ENCODE assay signal across 10 mouse cellular contexts in the genomic region with DNA sequence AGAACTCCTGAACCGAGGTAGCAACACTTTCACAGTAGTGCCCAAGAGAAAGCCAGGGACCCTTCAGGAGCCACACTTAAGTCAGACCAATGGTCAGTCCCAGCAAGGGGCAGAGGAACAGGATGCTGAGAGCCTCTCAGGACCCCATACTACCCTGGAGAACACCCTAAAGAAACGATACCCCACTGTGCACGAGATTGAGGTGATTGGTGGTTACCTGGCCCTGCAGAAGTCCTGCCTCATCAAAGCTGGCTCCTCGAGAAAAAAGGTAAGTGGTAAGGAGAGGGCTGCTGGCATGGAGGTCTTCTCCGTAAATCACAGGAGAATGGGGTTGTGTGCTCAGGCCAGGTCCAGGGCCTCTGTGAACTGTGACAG. TPM values are rescaled to one million over a fixed set of nuclear protein-coding genes. Genes with fewer than 3 reads are reported as not detected.
A peak's percentile ranks its signal among the peaks of the same experiment; 100 is the strongest.
DNase-seq lines count a peak whose midpoint lies in the region; ATAC-seq and TF ChIP-seq lines count a peak whose summit lies in the region.
"Had no signal": no experiment of that assay in that cellular context is flagged by ENCODE, and none has a peak within 500 bp of the region (broad histone marks: within the 10 kb centered on the region; RNA-seq: fewer than 3 reads in every experiment).

No protein-coding gene starts in this region.

- WGBS in heart, embryonic 11.5 days (ENCODE audit: insufficient replicate concordance): 71% methylated on average over 5 of the region's 5 CpGs
- 82% methylated on average over 5 of the region's 5 CpGs for WGBS in forebrain, postnatal 0 days
- WGBS in midbrain, embryonic 12.5 days: 76% methylated on average over 5 of the region's 5 CpGs
- 73% methylated on average over 5 of the region's 5 CpGs for WGBS in thymus, adult 2 months

- in situ Hi-C loops in ES-E14 (cut with MboI; ENCODE audit: low sequenced_read_pairs in 2 of 2, unreplicated experiment in 2 of 2): no loop called here

- no peak overlapping the region for H3K27ac ChIP-seq in heart, embryonic 11.5 days (ENCODE audit: low read depth, low read length)
- no peak overlapping the region for H3K27ac ChIP-seq in ES-E14 (ENCODE audit: insufficient read depth, low read depth, low read length, poor library complexity, severe bottlenecking)
- no peak overlapping the region for H3K27ac ChIP-seq in forebrain, postnatal 0 days (ENCODE audit: low read depth, low read length)
- H3K27ac ChIP-seq in midbrain, embryonic 12.5 days (replicated peaks): no peak overlapping the region
- no peak overlapping the region for H3K27ac ChIP-seq in thymus, adult 2 months (ENCODE audit: control insufficient read depth, insufficient read depth, low read length)

- intact Hi-C loops in heart, postnatal 10 days (cut with DNase I): no loop called here

- TF ChIP-seq CTCF in forebrain, postnatal 0 days (IDR thresholded peaks at IDR 0.05; ENCODE audit: low read depth): no peak
- TF ChIP-seq CTCF in thymus, adult 2 months (IDR thresholded peaks at IDR 0.05; ENCODE audit: borderline replicate concordance, control insufficient read depth, extremely low read depth, insufficient read depth, low read length, poor library complexity): no peak

- H3K27me3 ChIP-seq in heart, embryonic 11.5 days (ENCODE audit: control insufficient read depth, insufficient read depth, low read length): peaks cover 16% of the 10 kb centered on the region
- H3K27me3 ChIP-seq in forebrain, postnatal 0 days (ENCODE audit: insufficient read depth, low read length): no peaks in the 10 kb centered on the region
- H3K27me3 ChIP-seq in midbrain, embryonic 12.5 days: peaks cover 30% of the 10 kb centered on the region
- no peaks in the 10 kb centered on the region for H3K27me3 ChIP-seq in thymus, adult 2 months (ENCODE audit: control insufficient read depth, insufficient read depth, low read length)

- TF ChIP-seq POLR2A in thymus, adult 2 months (IDR thresholded peaks at IDR 0.05; ENCODE audit: control insufficient read depth, extremely low read depth, insufficient read depth, low read length, poor library complexity): no peak

- no peaks in the 10 kb centered on the region for H3K9me3 ChIP-seq in heart, embryonic 11.5 days (replicated peaks; ENCODE audit: control insufficient read depth, low read length)
- H3K9me3 ChIP-seq in ES-E14 (ENCODE audit: control insufficient read depth, insufficient read depth, low read depth, low read length): no peaks in the 10 kb centered on the region
- no peaks in the 10 kb centered on the region for H3K9me3 ChIP-seq in forebrain, postnatal 0 days (ENCODE audit: low read length)
- H3K9me3 ChIP-seq in midbrain, embryonic 12.5 days: no peaks in the 10 kb centered on the region

- no peak for DNase-seq in heart, postnatal 10 days
- DNase-seq in ES-E14 (ENCODE audit: low read depth, low spot score): no peak
- DNase-seq in forebrain, postnatal 0 days: no peak
- DNase-seq in yolk sac, embryonic 10.5 days (ENCODE audit: low spot score): no peak
- DNase-seq in thymus, adult 2 months: no peak
- no peak for DNase-seq in urinary bladder, postnatal 14 days (ENCODE audit: low spot score)
- DNase-seq: heart, adult 2 months; lung, adult 18-20 months had no signal

- H3K4me1 ChIP-seq in heart, embryonic 11.5 days (ENCODE audit: control insufficient read depth, insufficient read depth, low read length): peaks cover 29% of the 10 kb centered on the region
- H3K4me1 ChIP-seq in ES-E14 (ENCODE audit: control insufficient read depth in 2 of 2, insufficient read depth in 2 of 2, low read length in 2 of 2, poor library complexity in 1 of 2): peaks cover 0 to 12% of the 10 kb centered on the region in 2 experiments; a peak in 1 of 4 replicates
- peaks cover 33% of the 10 kb centered on the region for H3K4me1 ChIP-seq in forebrain, postnatal 0 days (ENCODE audit: insufficient read depth)
- peaks cover 54% of the 10 kb centered on the region for H3K4me1 ChIP-seq in midbrain, embryonic 12.5 days
- H3K4me1 ChIP-seq in thymus, adult 2 months (replicated peaks; ENCODE audit: control insufficient read depth, insufficient read depth, low read length): peaks cover 22% of the 10 kb centered on the region

- H3K4me3 ChIP-seq in heart, embryonic 11.5 days (ENCODE audit: low read depth, low read length): no peak overlapping the region
- H3K4me3 ChIP-seq in ES-E14 (ENCODE audit: insufficient read depth in 1 of 2, low read depth in 1 of 2, low read length in 2 of 2, poor library complexity in 1 of 2, severe bottlenecking in 1 of 2): peak overlapping the region in 1 of 2 experiments; percentile 90; a peak in 1 of 4 replicates
- H3K4me3 ChIP-seq in forebrain, postnatal 0 days (ENCODE audit: low read depth, low read length): no peak overlapping the region
- H3K4me3 ChIP-seq in midbrain, embryonic 12.5 days: peak overlapping the region; percentile 82; the same call in 1 of the 2 replicates
- no peak overlapping the region for H3K4me3 ChIP-seq in thymus, adult 2 months (ENCODE audit: control insufficient read depth, insufficient read depth, low read length)

- peak overlapping the region; percentile 100; the same call in 1 of the 2 replicates for H3K4me2 ChIP-seq in heart, embryonic 11.5 days
- H3K4me2 ChIP-seq in forebrain, postnatal 0 days (ENCODE audit: low read depth): peak overlapping the region; percentile 91
- H3K4me2 ChIP-seq in midbrain, embryonic 12.5 days (replicated peaks): peak overlapping the region; percentile 99; the same call in 1 of the 2 replicates

- 0 out of 2 replicates have a peak, but pooled peaks cover 7% of the 10 kb centered on the region for H3K36me3 ChIP-seq in heart, embryonic 11.5 days (ENCODE audit: control insufficient read depth, insufficient read depth, low read length)
- peaks cover 7% of the 10 kb centered on the region; the same call in 1 of the 2 replicates for H3K36me3 ChIP-seq in ES-E14 (ENCODE audit: control insufficient read depth, insufficient read depth, low read length, poor library complexity, severe bottlenecking)
- peaks cover 9% of the 10 kb centered on the region for H3K36me3 ChIP-seq in forebrain, postnatal 0 days (ENCODE audit: insufficient read depth)
- peaks cover 13% of the 10 kb centered on the region; the same call in 1 of the 2 replicates for H3K36me3 ChIP-seq in midbrain, embryonic 12.5 days
- no peaks in the 10 kb centered on the region for H3K36me3 ChIP-seq in thymus, adult 2 months (ENCODE audit: control insufficient read depth, insufficient read depth, low read length)

- ATAC-seq in heart, embryonic 11.5 days (replicated peaks; ENCODE audit: insufficient number of reproducible peaks, low FRiP score, low TSS enrichment): no peak
- ATAC-seq in forebrain, postnatal 0 days: no peak
- no peak for ATAC-seq in midbrain, embryonic 12.5 days (ENCODE audit: low FRiP score, low read depth)

- H3K9ac ChIP-seq in heart, embryonic 11.5 days (ENCODE audit: low read depth, low read length): no peak overlapping the region
- H3K9ac ChIP-seq in ES-E14 (ENCODE audit: insufficient read depth, low read depth, low read length, poor library complexity, severe bottlenecking): peak overlapping the region; percentile 28
- H3K9ac ChIP-seq in forebrain, postnatal 0 days: no peak overlapping the region; the same call in 1 of the 2 replicates
- peak overlapping the region; percentile 66 for H3K9ac ChIP-seq in midbrain, embryonic 12.5 days (replicated peaks)

TF ChIP-seq in ES-E14, 5 proteins besides CTCF, POLR2A, EP300 and RAD21 (continues in another document):
- TF ChIP-seq CHD2 (IDR thresholded peaks at IDR 0.05; ENCODE audit: low read depth, low read length): no peak

RNA-seq across cellular contexts. Expression of a gene that starts 1.9 kb away (rescaled TPM):
- polyA plus RNA-seq in heart, embryonic 11.5 days (2014; fragmentation: Nextera tagmentation; extraction: Ambion mirVana): 3.3 TPM in 2 replicates
- 1 to 10 TPM; 5.0 to 7.5 TPM for total RNA-seq in heart, postnatal 10 days (2021)
- 21.6 and 31.4 TPM in 2 replicates for total RNA-seq in ES-E14 (2012; rRNA removed)
- 15.2 and 18.1 TPM in 2 replicates for total RNA-seq in forebrain, postnatal 0 days (2014; rRNA removed)
- polyA plus RNA-seq in forebrain, postnatal 0 days (2015; fragmentation: Nextera tagmentation; extraction: Ambion mirVana): 16.4 and 18.8 TPM in 2 replicates
- polyA plus RNA-seq in midbrain, embryonic 12.5 days (2016; fragmentation: Nextera tagmentation; extraction: Ambion mirVana): 10.1 and 10.2 TPM in 2 replicates
- polyA plus RNA-seq in thymus, adult 2 months (2012; rRNA removed): 24.4 and 25.9 TPM in 2 replicates

RNA-seq across cellular contexts. Expression of a gene that starts 8.0 kb away (rescaled TPM):
- 156 and 175 TPM in 2 replicates for polyA plus RNA-seq in heart, embryonic 11.5 days (2014; fragmentation: Nextera tagmentation; extraction: Ambion mirVana)
- 10 to 100 TPM; 49.4 to 55.2 TPM for total RNA-seq in heart, postnatal 10 days (2021)
- total RNA-seq in ES-E14 (2012; rRNA removed): 52.4 and 70.6 TPM in 2 replicates
- 108 and 127 TPM in 2 replicates for total RNA-seq in forebrain, postnatal 0 days (2014; rRNA removed)
- 189 and 195 TPM in 2 replicates for polyA plus RNA-seq in forebrain, postnatal 0 days (2015; fragmentation: Nextera tagmentation; extraction: Ambion mirVana)
- 210 and 216 TPM in 2 replicates for polyA plus RNA-seq in midbrain, embryonic 12.5 days (2016; fragmentation: Nextera tagmentation; extraction: Ambion mirVana)
- 164 and 182 TPM in 2 replicates for polyA plus RNA-seq in thymus, adult 2 months (2012; rRNA removed)

RNA-seq across cellular contexts. Expression of a gene that starts 8.0 kb away (rescaled TPM):
- 73.0 and 76.1 TPM in 2 replicates for polyA plus RNA-seq in heart, embryonic 11.5 days (2014; fragmentation: Nextera tagmentation; extraction: Ambion mirVana)
- 10 to 100 TPM; 48.6 to 54.0 TPM for total RNA-seq in heart, postnatal 10 days (2021)
- 25.2 and 30.8 TPM in 2 replicates for total RNA-seq in ES-E14 (2012; rRNA removed)
- total RNA-seq in forebrain, postnatal 0 days (2014; rRNA removed): 30.2 and 37.9 TPM in 2 replicates
- polyA plus RNA-seq in forebrain, postnatal 0 days (2015; fragmentation: Nextera tagmentation; extraction: Ambion mirVana): 90.7 and 108 TPM in 2 replicates
- 143 and 144 TPM in 2 replicates for polyA plus RNA-seq in midbrain, embryonic 12.5 days (2016; fragmentation: Nextera tagmentation; extraction: Ambion mirVana)
- 141 and 144 TPM in 2 replicates for polyA plus RNA-seq in thymus, adult 2 months (2012; rRNA removed)

RNA-seq across cellular contexts. Expression of a gene that starts 9.0 kb away (rescaled TPM):
- 12.9 and 16.0 TPM in 2 replicates for polyA plus RNA-seq in heart, embryonic 11.5 days (2014; fragmentation: Nextera tagmentation; extraction: Ambion mirVana)
- 10 to 100 TPM; 16.4 to 18.2 TPM for total RNA-seq in heart, postnatal 10 days (2021)
- 20.2 and 27.8 TPM in 2 replicates for total RNA-seq in ES-E14 (2012; rRNA removed)
- total RNA-seq in forebrain, postnatal 0 days (2014; rRNA removed): 29.2 and 42.5 TPM in 2 replicates
- polyA plus RNA-seq in forebrain, postnatal 0 days (2015; fragmentation: Nextera tagmentation; extraction: Ambion mirVana): 22.7 and 27.7 TPM in 2 replicates
- 20.6 and 23.6 TPM in 2 replicates for polyA plus RNA-seq in midbrain, embryonic 12.5 days (2016; fragmentation: Nextera tagmentation; extraction: Ambion mirVana)
- 66.1 and 79.1 TPM in 2 replicates for polyA plus RNA-seq in thymus, adult 2 months (2012; rRNA removed)

RNA-seq across cellular contexts. Expression of a gene that starts 17.6 kb away (rescaled TPM):
- 2.5 and 2.9 TPM in 2 replicates for polyA plus RNA-seq in heart, embryonic 11.5 days (2014; fragmentation: Nextera tagmentation; extraction: Ambion mirVana)
- total RNA-seq in heart, postnatal 10 days (2021): 1 to 10 TPM; 1.4 to 1.7 TPM
- total RNA-seq in ES-E14 (2012; rRNA removed): 14.5 and 32.9 TPM in 2 replicates
- total RNA-seq in forebrain, postnatal 0 days (2014; rRNA removed): 10.1 and 12.8 TPM in 2 replicates
- 3.0 and 3.1 TPM in 2 replicates for polyA plus RNA-seq in forebrain, postnatal 0 days (2015; fragmentation: Nextera tagmentation; extraction: Ambion mirVana)
- 5.1 and 5.2 TPM in 2 replicates for polyA plus RNA-seq in midbrain, embryonic 12.5 days (2016; fragmentation: Nextera tagmentation; extraction: Ambion mirVana)
- 41.1 and 43.0 TPM in 2 replicates for polyA plus RNA-seq in thymus, adult 2 months (2012; rRNA removed)

Comparison
In these comparisons a context has a peak if more than half of its experiments do, and no peak if none do; other contexts are left out.
1. H3K9ac ChIP-seq: peak in ES-E14 (single experiment) and midbrain, embryonic 12.5 days (single experiment); none in heart, embryonic 11.5 days (single experiment) and forebrain, postnatal 0 days (single experiment).
2. Peak in every context shown above with its lines, with median percentiles within 50 percentile points of each other: H3K4me2 ChIP-seq.